Mouse (Mus musculus): ENCODE results near the gene Tiam1. TPM values are rescaled to one million over a fixed set of nuclear protein-coding genes. Genes with fewer than 3 reads are reported as not detected.

Tiam1 gene
- polyA plus RNA-seq, 1 experiment from 2014 or later: 12.8 TPM

DNA sequence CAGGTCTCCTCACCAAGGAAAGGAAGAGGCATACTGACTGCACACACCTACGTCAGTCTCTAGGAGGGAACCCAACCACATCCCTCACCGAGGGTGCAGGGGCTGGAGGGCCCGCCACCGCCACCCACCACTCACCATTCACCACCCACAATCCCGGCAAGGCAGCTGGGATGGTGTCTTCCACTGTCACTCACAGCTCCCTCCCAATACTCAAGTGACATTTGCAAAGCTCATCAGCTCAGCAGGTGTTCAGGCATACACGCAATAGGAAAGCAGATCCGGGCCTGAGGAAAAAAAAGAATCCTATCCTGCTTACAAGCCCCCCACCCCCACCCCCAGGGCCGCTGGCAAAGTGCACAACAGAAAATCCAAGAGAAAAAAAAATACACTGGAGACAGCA lies 74.4 kb downstream of the Tiam1 start:
- no peak overlapping the region for H3K4me3 ChIP-seq (ENCODE audit: low read length)
- H3K36me3 ChIP-seq (ENCODE audit: control insufficient read depth, insufficient read depth, low read length): no peaks in the 10 kb centered on the region
- no peak overlapping the region for H3K4me2 ChIP-seq (ENCODE audit: low read depth, low read length)
- peaks cover 19% of the 10 kb centered on the region for H3K4me1 ChIP-seq (replicated peaks; ENCODE audit: control insufficient read depth, insufficient read depth, low read length)
- H3K27ac ChIP-seq (ENCODE audit: low read length): no peak overlapping the region
- no peaks in the 10 kb centered on the region for H3K9me3 ChIP-seq (ENCODE audit: control insufficient read depth, low read length)
- no peak for ATAC-seq (ENCODE audit: low read depth)
- H3K9ac ChIP-seq (ENCODE audit: low read length): no peak overlapping the region
- 69% methylated on average over 8 of the region's 8 CpGs for WGBS
- H3K27me3 ChIP-seq (ENCODE audit: control insufficient read depth, insufficient read depth, low read depth, low read length): no peaks in the 10 kb centered on the region

DNA sequence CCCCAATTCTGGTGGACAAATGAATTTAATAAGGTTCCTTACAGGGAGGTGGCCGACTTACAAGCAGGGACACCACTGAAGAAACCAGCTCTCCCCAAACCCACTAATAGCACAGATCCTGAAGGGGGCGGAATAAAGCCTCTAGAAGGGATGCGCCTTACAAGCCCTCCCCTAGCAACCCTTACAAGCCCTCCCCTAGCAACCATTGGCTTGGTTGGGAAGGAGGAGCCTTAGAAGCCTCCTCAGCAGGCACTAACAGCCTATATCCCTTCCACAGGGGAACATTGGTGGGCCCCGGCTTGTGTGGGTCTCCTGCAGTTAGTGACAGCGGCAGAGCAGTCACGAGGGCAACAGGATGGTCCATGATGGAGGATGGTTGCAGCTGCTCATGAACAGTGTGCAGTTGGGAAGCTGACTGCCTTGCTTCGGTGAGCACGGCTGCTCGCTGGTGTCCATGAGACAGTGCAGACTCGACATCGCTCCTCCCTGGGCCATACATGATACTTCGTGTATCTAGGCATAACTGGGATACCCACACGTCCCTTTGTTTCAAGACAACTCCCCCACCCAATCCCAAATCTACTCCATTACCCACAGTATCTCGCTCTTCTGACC lies 90.6 kb downstream of the Tiam1 start:
- Histone ChIP-seq H3K27ac (ENCODE audit: low read length) (no peak overlapping the region), H3K27me3 (ENCODE audit: control insufficient read depth, insufficient read depth, low read depth, low read length) (no peaks in the 10 kb centered on the region), H3K9ac (ENCODE audit: low read length) (no peak overlapping the region), H3K4me2 (ENCODE audit: low read depth, low read length) (no peak overlapping the region), H3K9me3 (ENCODE audit: control insufficient read depth, low read length) (no peaks in the 10 kb centered on the region), H3K4me3 (ENCODE audit: low read length) (no peak overlapping the region), H3K4me1 (replicated peaks; ENCODE audit: control insufficient read depth, insufficient read depth, low read length) (no peaks in the 10 kb centered on the region), H3K36me3 (ENCODE audit: control insufficient read depth, insufficient read depth, low read length) (no peaks in the 10 kb centered on the region)
- ATAC-seq (ENCODE audit: low read depth): peak; percentile 71
- WGBS: 72% methylated on average over 14 of the region's 14 CpGs

DNA sequence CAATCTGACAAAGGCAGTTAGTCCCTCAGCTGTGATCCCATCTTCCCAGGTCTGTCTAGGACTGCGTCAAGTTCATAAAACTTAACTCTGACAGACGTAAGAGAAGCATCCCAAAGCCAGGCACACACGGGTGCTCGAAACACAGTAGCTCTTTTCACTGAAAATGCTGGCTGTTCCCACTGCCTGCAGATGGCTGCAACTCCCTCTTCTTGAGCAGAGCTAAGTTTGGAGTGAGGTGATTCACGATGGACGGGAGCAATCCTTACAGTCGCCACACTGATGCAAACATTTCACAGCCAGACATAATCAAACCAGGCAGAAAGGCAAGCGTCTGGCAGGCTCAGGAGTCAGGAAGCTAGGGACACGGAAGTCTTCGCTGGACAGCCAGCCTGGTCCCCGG lies 91.2 kb downstream of the Tiam1 start:
- H3K4me3 ChIP-seq (ENCODE audit: low read length): no peak overlapping the region
- no peaks in the 10 kb centered on the region for H3K36me3 ChIP-seq (ENCODE audit: control insufficient read depth, insufficient read depth, low read length)
- H3K4me1 ChIP-seq (replicated peaks; ENCODE audit: control insufficient read depth, insufficient read depth, low read length): no peaks in the 10 kb centered on the region
- H3K27me3 ChIP-seq (ENCODE audit: control insufficient read depth, insufficient read depth, low read depth, low read length): no peaks in the 10 kb centered on the region
- H3K4me2 ChIP-seq (ENCODE audit: low read depth, low read length): no peak overlapping the region
- 42% methylated on average over 11 of the region's 11 CpGs for WGBS
- no peaks in the 10 kb centered on the region for H3K9me3 ChIP-seq (ENCODE audit: control insufficient read depth, low read length)
- H3K27ac ChIP-seq (ENCODE audit: low read length): no peak overlapping the region
- ATAC-seq (ENCODE audit: low read depth): peak; percentile 35; the same call in 1 of the 2 replicates
- H3K9ac ChIP-seq (ENCODE audit: low read length): no peak overlapping the region

DNA sequence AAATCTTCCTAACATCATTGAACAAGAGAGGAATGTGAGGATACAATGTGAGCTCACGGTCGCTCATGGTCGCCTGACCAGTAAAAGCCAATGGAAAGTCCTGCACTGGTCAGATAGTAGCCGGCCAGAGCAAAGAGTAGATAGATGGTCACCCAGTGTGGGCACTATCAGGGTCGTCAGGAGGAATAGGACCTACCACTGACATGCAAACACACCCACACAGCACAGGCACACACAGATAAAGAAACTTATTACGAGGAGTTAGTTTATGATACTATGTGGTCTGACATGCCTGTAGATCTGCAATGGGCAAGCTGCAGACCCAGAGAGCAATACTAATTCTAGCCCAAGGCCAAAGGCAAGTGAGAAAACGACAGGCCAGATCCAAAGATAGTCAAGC lies 92.5 kb downstream of the Tiam1 start:
- 92% methylated on average over 7 of the region's 7 CpGs for WGBS
- H3K4me2 ChIP-seq (ENCODE audit: low read depth, low read length): no peak overlapping the region
- no peak overlapping the region for H3K4me3 ChIP-seq (ENCODE audit: low read length)
- H3K36me3 ChIP-seq (ENCODE audit: control insufficient read depth, insufficient read depth, low read length): no peaks in the 10 kb centered on the region
- H3K27ac ChIP-seq (ENCODE audit: low read length): no peak overlapping the region
- no peaks in the 10 kb centered on the region for H3K4me1 ChIP-seq (replicated peaks; ENCODE audit: control insufficient read depth, insufficient read depth, low read length)
- H3K9ac ChIP-seq (ENCODE audit: low read length): no peak overlapping the region
- H3K9me3 ChIP-seq (ENCODE audit: control insufficient read depth, low read length): no peaks in the 10 kb centered on the region
- no peaks in the 10 kb centered on the region for H3K27me3 ChIP-seq (ENCODE audit: control insufficient read depth, insufficient read depth, low read depth, low read length)
- no peak for ATAC-seq (ENCODE audit: low read depth)

DNA sequence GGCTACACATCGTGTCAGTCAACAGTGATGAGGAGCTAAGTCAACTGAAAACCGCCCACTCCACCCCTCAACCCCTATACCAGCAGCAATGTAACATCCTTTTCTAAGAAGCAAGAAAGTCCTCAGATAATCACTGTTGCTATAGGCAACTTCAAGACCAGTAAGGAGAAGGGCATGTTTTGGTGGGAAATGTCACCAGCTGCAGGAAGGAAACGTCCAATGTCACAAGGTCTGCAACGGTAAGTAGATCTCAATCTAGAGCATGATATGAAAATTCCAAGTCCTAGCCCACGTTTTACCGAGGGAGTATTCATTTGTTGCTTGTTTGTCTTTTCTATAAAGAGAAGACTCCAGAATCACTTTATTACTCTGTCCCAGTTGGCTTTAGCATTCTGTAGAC lies 95.7 kb downstream of the Tiam1 start:
- no peak overlapping the region for H3K4me3 ChIP-seq (ENCODE audit: low read length)
- no peaks in the 10 kb centered on the region for H3K9me3 ChIP-seq (ENCODE audit: control insufficient read depth, low read length)
- H3K4me2 ChIP-seq (ENCODE audit: low read depth, low read length): no peak overlapping the region
- H3K27ac ChIP-seq (ENCODE audit: low read length): no peak overlapping the region
- no peak overlapping the region for H3K9ac ChIP-seq (ENCODE audit: low read length)
- H3K4me1 ChIP-seq (replicated peaks; ENCODE audit: control insufficient read depth, insufficient read depth, low read length): no peaks in the 10 kb centered on the region
- no peak for ATAC-seq (ENCODE audit: low read depth)
- WGBS: 78% methylated on average over 6 of the region's 6 CpGs
- H3K27me3 ChIP-seq (ENCODE audit: control insufficient read depth, insufficient read depth, low read depth, low read length): no peaks in the 10 kb centered on the region
- H3K36me3 ChIP-seq (ENCODE audit: control insufficient read depth, insufficient read depth, low read length): no peaks in the 10 kb centered on the region

DNA sequence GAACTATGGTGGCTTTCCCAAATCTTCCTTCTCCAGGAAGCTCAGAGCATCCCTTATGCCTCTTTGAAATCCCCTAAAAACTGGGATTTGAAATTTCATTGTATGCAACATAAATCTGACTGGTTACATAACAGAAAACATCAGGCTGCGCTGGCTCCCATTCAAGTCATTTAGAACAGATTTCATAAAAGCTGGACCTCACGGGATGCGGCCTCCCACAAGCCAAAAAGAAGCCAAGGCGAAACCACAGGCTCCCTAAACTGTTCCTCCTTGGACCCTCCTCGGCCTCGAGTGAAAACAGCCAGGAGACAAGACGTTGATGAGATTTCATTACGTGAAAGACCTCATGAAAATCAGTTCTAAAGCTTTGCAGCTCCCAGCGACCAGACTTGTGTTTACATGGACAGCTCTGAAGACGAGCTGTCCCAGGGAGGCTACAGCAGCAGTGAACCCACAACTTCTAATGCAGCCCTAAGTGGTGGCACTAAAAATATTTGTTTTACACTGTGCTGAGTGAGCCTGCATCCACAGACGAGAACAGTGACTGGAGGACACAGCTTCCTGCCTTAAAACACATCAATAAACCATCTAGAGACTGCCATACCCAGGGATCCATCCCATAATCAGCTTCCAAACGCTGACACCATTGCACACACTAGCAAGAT lies 96.9 kb downstream of the Tiam1 start:
- Histone ChIP-seq H3K4me1 (replicated peaks; ENCODE audit: control insufficient read depth, insufficient read depth, low read length) (no peaks in the 10 kb centered on the region), H3K4me3 (ENCODE audit: low read length) (no peak overlapping the region), H3K4me2 (ENCODE audit: low read depth, low read length) (no peak overlapping the region), H3K36me3 (ENCODE audit: control insufficient read depth, insufficient read depth, low read length) (no peaks in the 10 kb centered on the region), H3K9ac (ENCODE audit: low read length) (no peak overlapping the region), H3K9me3 (ENCODE audit: control insufficient read depth, low read length) (no peaks in the 10 kb centered on the region), H3K27ac (ENCODE audit: low read length) (peak overlapping the region; percentile 40), H3K27me3 (ENCODE audit: control insufficient read depth, insufficient read depth, low read depth, low read length) (no peaks in the 10 kb centered on the region)
- ATAC-seq (ENCODE audit: low read depth): peak; percentile 83
- WGBS: 54% methylated on average over 12 of the region's 12 CpGs

DNA sequence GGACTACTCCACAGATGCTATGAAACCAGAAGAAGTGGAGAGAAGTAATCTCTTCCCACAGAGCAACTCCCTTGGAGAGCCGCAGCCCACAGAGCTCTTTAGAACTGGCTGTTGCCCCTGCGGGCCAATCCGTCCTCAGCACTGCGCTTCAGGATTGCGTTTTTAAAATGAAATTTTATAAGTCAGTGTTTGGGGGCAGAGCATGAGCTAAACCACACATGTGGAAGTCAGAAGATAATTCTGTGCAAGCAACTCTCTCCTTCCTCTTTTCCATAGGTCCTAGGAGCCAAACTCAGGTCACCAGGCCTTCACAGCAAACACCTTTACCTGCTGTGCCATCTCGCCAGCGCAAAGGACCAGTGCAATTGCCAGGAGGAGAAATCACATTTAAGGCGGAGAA lies 98.0 kb downstream of the Tiam1 start:
- no peak for ATAC-seq (ENCODE audit: low read depth)
- Histone ChIP-seq H3K9me3 (ENCODE audit: control insufficient read depth, low read length) (no peaks in the 10 kb centered on the region), H3K4me2 (ENCODE audit: low read depth, low read length) (no peak overlapping the region), H3K27ac (ENCODE audit: low read length) (no peak overlapping the region), H3K4me3 (ENCODE audit: low read length) (no peak overlapping the region), H3K9ac (ENCODE audit: low read length) (no peak overlapping the region), H3K27me3 (ENCODE audit: control insufficient read depth, insufficient read depth, low read depth, low read length) (no peaks in the 10 kb centered on the region), H3K36me3 (ENCODE audit: control insufficient read depth, insufficient read depth, low read length) (no peaks in the 10 kb centered on the region), H3K4me1 (replicated peaks; ENCODE audit: control insufficient read depth, insufficient read depth, low read length) (no peaks in the 10 kb centered on the region)
- 94% methylated on average over 8 of the region's 8 CpGs for WGBS

DNA sequence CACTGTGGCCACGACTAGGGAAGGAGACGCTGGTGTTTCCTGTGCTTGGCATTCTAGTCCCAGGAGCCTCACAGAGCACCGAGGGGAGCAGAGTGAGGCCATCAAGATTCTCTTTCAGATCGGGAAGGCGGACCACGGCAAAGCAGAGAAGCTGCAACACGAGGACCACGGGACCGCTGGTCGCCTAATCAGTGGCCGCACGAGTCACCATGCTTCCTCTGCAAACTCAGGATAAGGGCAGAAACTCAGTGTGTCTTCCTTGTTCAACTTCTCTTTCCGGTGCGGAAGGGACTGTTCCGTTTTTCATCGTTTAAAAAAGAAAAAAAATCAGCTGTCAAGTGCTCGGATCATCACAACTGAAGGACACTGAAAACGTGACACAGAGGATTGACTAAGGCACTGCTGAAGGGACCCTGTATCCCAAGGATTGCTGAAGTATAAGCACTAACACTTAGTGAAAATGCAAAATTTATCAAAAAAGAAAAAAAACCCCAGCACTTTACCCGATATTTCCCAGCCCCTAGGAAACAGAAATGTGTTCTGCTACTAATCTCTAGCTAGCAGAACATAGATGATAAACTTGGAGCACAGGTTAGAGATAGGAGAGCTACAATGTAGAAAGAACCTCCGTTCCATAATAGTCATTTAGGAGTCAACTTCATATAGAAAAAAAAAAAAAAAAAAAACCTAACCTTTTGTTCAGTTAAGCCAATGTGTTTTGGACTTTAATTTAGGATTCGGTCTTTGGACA lies 99.4 kb downstream of the Tiam1 start:
- Histone ChIP-seq H3K4me1 (replicated peaks; ENCODE audit: control insufficient read depth, insufficient read depth, low read length) (no peaks in the 10 kb centered on the region), H3K4me2 (ENCODE audit: low read depth, low read length) (no peak overlapping the region), H3K27ac (ENCODE audit: low read length) (no peak overlapping the region), H3K9ac (ENCODE audit: low read length) (no peak overlapping the region), H3K27me3 (ENCODE audit: control insufficient read depth, insufficient read depth, low read depth, low read length) (no peaks in the 10 kb centered on the region), H3K36me3 (ENCODE audit: control insufficient read depth, insufficient read depth, low read length) (no peaks in the 10 kb centered on the region), H3K9me3 (ENCODE audit: control insufficient read depth, low read length) (no peaks in the 10 kb centered on the region), H3K4me3 (ENCODE audit: low read length) (no peak overlapping the region)
- no peak for ATAC-seq (ENCODE audit: low read depth)
- 84% methylated on average over 21 of the region's 21 CpGs for WGBS

DNA sequence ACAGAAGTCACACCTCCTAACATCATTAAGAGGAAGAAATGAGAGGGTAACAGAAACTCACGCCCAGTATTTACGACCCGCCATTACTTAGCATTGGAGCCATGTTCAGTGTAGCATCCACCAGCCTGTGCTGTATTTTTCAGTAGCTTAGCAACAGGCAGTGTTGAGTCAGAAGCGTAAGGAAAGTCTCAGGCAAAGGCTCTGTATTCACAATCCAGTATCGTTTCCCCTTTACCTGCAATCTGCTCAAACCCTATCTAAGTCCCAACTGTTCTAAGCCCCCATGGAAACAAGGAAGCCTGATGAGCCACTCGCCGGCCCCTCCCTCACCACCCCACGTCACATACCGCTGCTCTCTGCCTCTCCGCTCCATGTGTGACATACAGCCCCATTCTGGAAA lies 100.7 kb downstream of the Tiam1 start:
- ATAC-seq (ENCODE audit: low read depth): no peak

More for the DNA sequence above, 100.7 kb downstream of the Tiam1 start:
- Histone ChIP-seq H3K4me2 (ENCODE audit: low read depth, low read length) (no peak overlapping the region), H3K4me3 (ENCODE audit: low read length) (no peak overlapping the region), H3K36me3 (ENCODE audit: control insufficient read depth, insufficient read depth, low read length) (no peaks in the 10 kb centered on the region), H3K9me3 (ENCODE audit: control insufficient read depth, low read length) (no peaks in the 10 kb centered on the region), H3K27me3 (ENCODE audit: control insufficient read depth, insufficient read depth, low read depth, low read length) (no peaks in the 10 kb centered on the region), H3K27ac (ENCODE audit: low read length) (no peak overlapping the region), H3K4me1 (replicated peaks; ENCODE audit: control insufficient read depth, insufficient read depth, low read length) (no peaks in the 10 kb centered on the region), H3K9ac (ENCODE audit: low read length) (no peak overlapping the region)
- 88% methylated on average over 10 of the region's 10 CpGs for WGBS
